Mouse (Mus musculus) heart, embryonic 11.5 days (tissue): ENCODE measurements around the gene Rph3al. TPM values are rescaled to one million over a fixed set of nuclear protein-coding genes. Genes with fewer than 3 reads are reported as not detected.
A peak's percentile ranks its signal among the peaks of the same experiment; 100 is the strongest.

ENCODE experiments used
- ATAC-seq: fragments of 200-750 bp; cut with Nextera tagmentation; replicated peaks from 2 replicates; pipeline ENCODE4 v1.8.0; 2017; ENCODE audit warnings: moderate library complexity; ENCODE audit not compliant: insufficient number of reproducible peaks, low FRiP score, low TSS enrichment
- H3K27ac ChIP-seq: fragments of 300-500 bp; sonication (generic); 2 replicates; pipeline ENCODE4 v1.5.1; 2014; ENCODE audit warnings: mild to moderate bottlenecking, low read depth, low read length
- H3K27me3 ChIP-seq: fragments of 300-500 bp; sonication (generic); 2 replicates; pipeline ENCODE4 v1.6.1; 2014; ENCODE audit warnings: mild to moderate bottlenecking, low read length, mixed read lengths; ENCODE audit not compliant: control insufficient read depth, insufficient read depth
- H3K36me3 ChIP-seq: fragments of 300-500 bp; sonication (generic); 2 replicates; pipeline ENCODE4 v1.6.1; 2014; ENCODE audit warnings: mild to moderate bottlenecking, low read length, moderate library complexity, mixed read lengths; ENCODE audit not compliant: control insufficient read depth, insufficient read depth
- H3K4me1 ChIP-seq: fragments of 300-500 bp; sonication (generic); 2 replicates; pipeline ENCODE4 v1.6.1; 2014; ENCODE audit warnings: low read length; ENCODE audit not compliant: control insufficient read depth, insufficient read depth
- H3K4me2 ChIP-seq: fragments of 300-500 bp; sonication (generic); 2 replicates; pipeline ENCODE4 v1.6.1; 2014; ENCODE audit warnings: mild to moderate bottlenecking, moderate library complexity
- H3K4me3 ChIP-seq: fragments of 300-500 bp; sonication (generic); 2 replicates; pipeline ENCODE4 v1.5.1; 2014; ENCODE audit warnings: low read depth, low read length
- H3K9ac ChIP-seq: fragments of 300-500 bp; sonication (generic); 2 replicates; pipeline ENCODE4 v1.6.1; 2014; ENCODE audit warnings: mild to moderate bottlenecking, low read depth, low read length, moderate library complexity
- H3K9me3 ChIP-seq: fragments of 300-500 bp; sonication (generic); replicated peaks from 2 replicates; pipeline ENCODE4 v1.6.1; 2016; ENCODE audit warnings: low read length; ENCODE audit not compliant: control insufficient read depth
- WGBS: fragments of 180-500 bp; shearing (Covaris S2); extraction: QIAGEN DNeasy Blood & Tissue Kit; methylation state at CpG from one replicate; pipeline ENCODE4 v1.1.7; 2014; ENCODE audit not compliant: insufficient replicate concordance; 5-methylcytosine and 5-hydroxymethylcytosine counted together
- polyA plus RNA-seq: library from polyadenylated mRNA; unstranded; fragments of >200 nt; fragmentation: Nextera tagmentation; extraction: Ambion mirVana; gene quantifications from 2 replicates; pipeline ENCODE4 v1.2.1, GENCODE M21; 2014

Gene Rph3al
- polyA plus RNA-seq, 1 experiment from 2014 or later: 4.1 TPM

DNA sequence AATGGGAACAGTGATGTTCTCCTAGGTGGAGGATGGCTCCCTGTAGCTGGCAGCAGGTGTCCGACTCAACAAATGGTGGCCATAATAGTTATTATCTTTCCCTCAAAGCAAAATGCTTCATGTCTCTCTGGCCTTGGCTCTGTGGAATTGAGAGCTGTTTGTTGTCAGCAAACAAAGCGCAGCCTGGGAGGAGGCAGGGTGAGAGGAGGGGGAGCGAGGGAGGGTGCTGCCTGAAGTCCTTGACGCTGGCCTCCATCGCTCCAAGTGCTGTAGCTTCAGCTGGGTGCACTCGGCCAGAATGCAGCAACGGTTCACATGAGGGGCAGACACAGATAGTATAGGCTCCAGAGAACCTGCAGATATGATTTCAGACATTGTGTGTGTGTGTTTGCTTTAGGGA is 114.7 kb downstream of the Rph3al start:
- Histone ChIP-seq H3K36me3 (no peaks in the 10 kb centered on the region), H3K4me1 (no peaks in the 10 kb centered on the region), H3K4me2 (no peak overlapping the region), H3K4me3 (no peak overlapping the region), H3K9ac (no peak overlapping the region), H3K9me3 (no peaks in the 10 kb centered on the region), H3K27me3 (peaks cover 19% of the 10 kb centered on the region), H3K27ac (no peak overlapping the region)
- WGBS: 42% methylated on average over 7 of the region's 7 CpGs
- ATAC-seq: no peak

GRCm38 (mm10) chr11:75813085-75813484 is 125.1 kb downstream of the Rph3al start:
- no peaks in the 10 kb centered on the region for H3K27me3 ChIP-seq
- 58% methylated on average over 10 of the region's 10 CpGs for WGBS
- no peaks in the 10 kb centered on the region for H3K36me3 ChIP-seq
- H3K27ac ChIP-seq: peak overlapping the region; percentile 88; the same call in 1 of the 2 replicates
- H3K4me2 ChIP-seq: no peak overlapping the region
- H3K4me3 ChIP-seq: no peak overlapping the region
- no peak overlapping the region for H3K9ac ChIP-seq
- ATAC-seq: no peak
- peaks cover 15% of the 10 kb centered on the region for H3K4me1 ChIP-seq
- H3K9me3 ChIP-seq: no peaks in the 10 kb centered on the region

- Histone ChIP-seq H3K9ac (peak overlapping the region; percentile 44), H3K4me2 (no peak overlapping the region), H3K27ac (peak overlapping the region; percentile 88)
Measured at GRCm38 (mm10) chr11:75811900-75812299, 126.3 kb downstream of the Rph3al start.

GRCm38 (mm10) chr11:75810526-75810925 is 127.7 kb downstream of the Rph3al start:
- Histone ChIP-seq H3K4me1 (peaks cover 15% of the 10 kb centered on the region), H3K9ac (no peak overlapping the region), H3K36me3 (no peaks in the 10 kb centered on the region), H3K4me2 (no peak overlapping the region), H3K27me3 (no peaks in the 10 kb centered on the region), H3K27ac (no peak overlapping the region), H3K9me3 (no peaks in the 10 kb centered on the region), H3K4me3 (no peak overlapping the region)
- WGBS: 87% methylated on average over 3 of the region's 3 CpGs
- ATAC-seq: no peak

More at GRCm38 (mm10) chr11:75811900-75812299, 126.3 kb downstream of the Rph3al start:
- no peaks in the 10 kb centered on the region for H3K27me3 ChIP-seq
- peaks cover 15% of the 10 kb centered on the region for H3K4me1 ChIP-seq
- WGBS: 6% methylated on average over 3 of the region's 3 CpGs
- H3K4me3 ChIP-seq: no peak overlapping the region
- no peaks in the 10 kb centered on the region for H3K36me3 ChIP-seq
- peak; percentile 57; the same call in 1 of the 2 replicates for ATAC-seq
- no peaks in the 10 kb centered on the region for H3K9me3 ChIP-seq

GRCm38 (mm10) chr11:75807486-75807885 is 130.7 kb downstream of the Rph3al start:
- Histone ChIP-seq H3K27ac (no peak overlapping the region), H3K27me3 (no peaks in the 10 kb centered on the region; the same call in 1 of the 2 replicates), H3K9ac (no peak overlapping the region), H3K4me2 (no peak overlapping the region), H3K4me3 (no peak overlapping the region), H3K9me3 (no peaks in the 10 kb centered on the region), H3K4me1 (peaks cover 8% of the 10 kb centered on the region; the same call in 1 of the 2 replicates), H3K36me3 (no peaks in the 10 kb centered on the region)
- 32% methylated on average over 5 of the region's 5 CpGs for WGBS
- no peak for ATAC-seq

DNA sequence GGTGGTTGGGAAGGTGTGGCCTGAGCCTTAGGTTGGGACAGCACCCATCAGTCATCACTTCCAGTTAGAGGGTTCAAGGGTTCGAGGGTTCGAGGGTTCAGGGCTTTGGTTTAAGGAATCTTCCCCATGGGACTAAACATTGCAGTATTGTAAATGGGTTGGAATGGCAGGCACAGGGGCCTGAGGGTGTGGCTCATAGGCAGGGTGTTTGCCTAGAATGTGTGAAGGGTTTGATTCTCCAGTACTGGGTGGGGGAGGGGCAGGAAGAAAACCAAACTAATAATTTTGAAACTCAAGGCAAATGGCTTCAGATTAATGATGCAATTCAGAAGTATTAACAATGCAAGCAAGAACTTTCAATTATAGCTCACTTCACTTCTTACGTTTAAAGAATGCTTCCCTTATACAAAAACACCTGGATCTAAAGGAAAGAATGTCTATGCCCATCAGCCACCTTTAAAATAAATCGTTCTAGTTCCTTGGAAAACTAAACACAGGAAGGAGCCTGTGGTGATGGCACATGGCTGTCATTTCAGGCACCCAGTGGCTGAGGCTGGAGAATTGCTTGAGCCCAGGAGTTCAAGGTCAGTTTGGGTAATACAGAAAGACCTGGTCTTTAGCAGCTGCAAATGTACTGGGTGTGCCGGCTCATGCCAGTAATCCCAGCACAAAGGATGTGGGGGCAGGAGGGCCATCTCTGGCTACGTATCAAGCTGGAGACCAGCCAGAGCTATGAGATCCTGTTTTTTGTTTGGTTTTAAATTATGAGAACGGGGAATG is 136.3 kb downstream of the Rph3al start:
- H3K9ac ChIP-seq: no peak overlapping the region
- no peak for ATAC-seq
- H3K27ac ChIP-seq: no peak overlapping the region
- no peaks in the 10 kb centered on the region for H3K4me1 ChIP-seq
- 74% methylated on average over 7 of the region's 7 CpGs for WGBS
- H3K4me2 ChIP-seq: no peak overlapping the region
- H3K9me3 ChIP-seq: no peaks in the 10 kb centered on the region
- H3K27me3 ChIP-seq: peaks cover 23% of the 10 kb centered on the region
- H3K4me3 ChIP-seq: no peak overlapping the region
- no peaks in the 10 kb centered on the region for H3K36me3 ChIP-seq

GRCm38 (mm10) chr11:75801369-75801768 is 136.9 kb downstream of the Rph3al start:
- Histone ChIP-seq H3K27me3 (peaks cover 29% of the 10 kb centered on the region), H3K4me2 (no peak overlapping the region), H3K4me1 (no peaks in the 10 kb centered on the region), H3K4me3 (no peak overlapping the region), H3K9me3 (no peaks in the 10 kb centered on the region), H3K9ac (no peak overlapping the region), H3K27ac (no peak overlapping the region), H3K36me3 (no peaks in the 10 kb centered on the region)
- ATAC-seq: no peak
- 66% methylated on average over 4 of the region's 4 CpGs for WGBS

DNA sequence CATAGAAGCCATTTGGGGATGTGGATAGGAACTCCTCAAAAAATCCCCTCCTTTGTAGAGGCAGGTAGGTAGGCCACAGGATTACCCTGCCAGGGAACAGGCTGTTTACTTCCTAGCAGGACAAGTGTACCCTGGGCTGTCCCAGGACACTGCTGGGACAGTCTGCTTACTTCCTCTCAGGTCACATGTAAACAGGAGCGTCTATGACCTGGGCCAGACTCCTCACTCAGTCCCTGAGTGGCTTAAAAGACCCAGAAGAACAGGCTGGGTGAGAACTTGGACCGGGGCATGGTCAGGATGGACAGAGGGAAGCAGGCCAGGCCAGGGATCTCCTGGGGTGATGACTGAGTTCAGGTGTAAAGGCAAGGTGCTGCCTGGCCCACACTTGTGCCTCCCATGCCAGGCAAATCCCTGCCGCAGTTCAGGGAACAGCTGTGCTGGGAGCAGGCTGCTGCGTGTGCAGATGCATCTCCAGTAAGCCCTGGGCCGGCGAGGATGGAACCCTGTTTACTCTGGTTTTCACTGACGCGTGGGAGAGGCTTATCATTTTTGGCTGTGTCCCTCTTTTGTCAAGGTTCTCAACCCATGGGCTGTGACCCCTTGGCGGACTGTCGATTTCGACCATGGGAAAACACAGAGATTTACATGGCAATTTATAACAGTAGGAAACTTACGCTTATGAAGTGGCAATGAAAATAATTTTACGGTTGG is 141.5 kb downstream of the Rph3al start:
- no peak overlapping the region for H3K4me2 ChIP-seq

More for the DNA sequence above, 141.5 kb downstream of the Rph3al start:
- no peak overlapping the region for H3K27ac ChIP-seq
- peaks cover 68% of the 10 kb centered on the region for H3K27me3 ChIP-seq
- H3K9me3 ChIP-seq: no peaks in the 10 kb centered on the region
- no peak overlapping the region for H3K4me3 ChIP-seq
- 62% methylated on average over 13 of the region's 13 CpGs for WGBS
- H3K9ac ChIP-seq: no peak overlapping the region
- ATAC-seq: no peak
- H3K36me3 ChIP-seq: no peaks in the 10 kb centered on the region
- H3K4me1 ChIP-seq: peaks cover 7% of the 10 kb centered on the region; the same call in 1 of the 2 replicates
